ENCODE assay signal across 19 mouse cellular contexts in the genomic region with DNA sequence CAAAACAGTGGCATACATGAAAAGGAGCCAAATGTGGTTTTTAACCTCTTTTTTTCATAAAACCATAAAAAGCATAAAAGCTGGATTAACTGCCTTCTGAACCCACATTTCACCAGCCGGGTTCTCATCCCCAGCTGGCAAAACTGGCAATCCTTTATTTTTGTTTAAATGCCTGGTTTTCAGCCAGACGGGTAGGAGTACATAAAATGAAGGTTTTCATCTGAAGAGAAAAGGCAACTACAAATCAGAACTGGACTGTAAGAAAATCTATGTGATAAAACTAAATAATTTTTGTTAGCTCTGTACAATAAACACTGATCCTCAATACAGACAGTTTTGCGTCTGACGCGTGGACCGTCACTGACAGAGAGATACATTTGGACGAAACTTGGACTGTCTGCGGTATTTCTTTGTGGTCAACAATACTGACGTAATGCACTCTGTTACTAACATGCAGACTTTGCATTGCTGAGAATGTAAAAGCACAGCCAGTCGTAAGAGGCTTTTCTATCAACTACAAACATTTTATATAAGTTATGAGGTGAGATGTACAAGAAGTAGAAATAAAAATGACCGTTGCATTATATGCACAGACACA.
DNase-seq lines count a peak whose midpoint lies in the region; ATAC-seq lines count a peak whose summit lies in the region.
"Had no signal": no experiment of that assay in that cellular context is flagged by ENCODE, and none has a peak within 500 bp of the region (broad histone marks: within the 10 kb centered on the region; RNA-seq: fewer than 3 reads in every experiment).

No protein-coding gene starts in this region.

- WGBS in forebrain, embryonic 13.5 days, result 67% methylated on average over 11 of the region's 11 CpGs
- 78% methylated on average over 11 of the region's 11 CpGs for WGBS in forebrain, embryonic 12.5 days
- 48% methylated on average over 11 of the region's 11 CpGs for WGBS in lung, embryonic 16.5 days
- 82% methylated on average over 11 of the region's 11 CpGs for WGBS in embryonic facial prominence, embryonic 14.5 days

- H3K4me3 ChIP-seq in forebrain, embryonic 13.5 days, result no peak overlapping the region
- H3K4me3 ChIP-seq in forebrain, embryonic 12.5 days (replicated peaks), result no peak overlapping the region
- H3K4me3 ChIP-seq in lung, embryonic 16.5 days (ENCODE audit: low read length), result no peak overlapping the region
- no peak overlapping the region for H3K4me3 ChIP-seq in embryonic facial prominence, embryonic 14.5 days (ENCODE audit: low read depth, low read length)
- H3K4me3 ChIP-seq: hindbrain, embryonic 15.5 days; limb, embryonic 13.5 days; liver, embryonic 15.5 days; megakaryocyte, embryonic 14.5 days; neural tube, embryonic 13.5 days had no signal

- H3K4me1 ChIP-seq in forebrain, embryonic 13.5 days, result peaks cover 15% of the 10 kb centered on the region
- H3K4me1 ChIP-seq in forebrain, embryonic 12.5 days, result no peaks in the 10 kb centered on the region
- H3K4me1 ChIP-seq in lung, embryonic 16.5 days (replicated peaks; ENCODE audit: control insufficient read depth, insufficient read depth, low read length), result 0 out of 2 replicates have a peak, but pooled peaks cover 3% of the 10 kb centered on the region
- 0 out of 2 replicates have a peak, but pooled peaks cover 3% of the 10 kb centered on the region for H3K4me1 ChIP-seq in embryonic facial prominence, embryonic 14.5 days (ENCODE audit: control insufficient read depth, insufficient read depth, low read length)
- H3K4me1 ChIP-seq: hindbrain, embryonic 15.5 days; liver, embryonic 15.5 days; megakaryocyte, embryonic 14.5 days; neural tube, embryonic 13.5 days had no signal

- no peaks in the 10 kb centered on the region for H3K9me3 ChIP-seq in forebrain, embryonic 13.5 days (replicated peaks)
- H3K9me3 ChIP-seq in forebrain, embryonic 12.5 days, result no peaks in the 10 kb centered on the region
- H3K9me3 ChIP-seq in lung, embryonic 16.5 days (ENCODE audit: control insufficient read depth, low read length), result no peaks in the 10 kb centered on the region
- no peaks in the 10 kb centered on the region for H3K9me3 ChIP-seq in embryonic facial prominence, embryonic 14.5 days (ENCODE audit: control insufficient read depth, low read length)
- H3K9me3 ChIP-seq: hindbrain, embryonic 15.5 days; limb, embryonic 13.5 days; liver, embryonic 15.5 days; megakaryocyte, embryonic 14.5 days; neural tube, embryonic 13.5 days had no signal

- no peak overlapping the region for H3K4me2 ChIP-seq in forebrain, embryonic 13.5 days
- H3K4me2 ChIP-seq in forebrain, embryonic 12.5 days, result no peak overlapping the region
- no peak overlapping the region for H3K4me2 ChIP-seq in lung, embryonic 16.5 days (ENCODE audit: low read depth, low read length)
- H3K4me2 ChIP-seq in embryonic facial prominence, embryonic 14.5 days (ENCODE audit: low read depth, low read length), result no peak overlapping the region
- H3K4me2 ChIP-seq: heart, embryonic 11.5 days; hindbrain, embryonic 15.5 days; limb, embryonic 13.5 days; liver, embryonic 15.5 days; neural tube, embryonic 13.5 days had no signal

- peak; percentile 32; the same call in 1 of the 2 replicates for ATAC-seq in forebrain, embryonic 13.5 days
- ATAC-seq in forebrain, embryonic 12.5 days (ENCODE audit: low FRiP score), result no peak
- peak; percentile 56; the same call in 1 of the 2 replicates for ATAC-seq in lung, embryonic 16.5 days (ENCODE audit: low read depth)
- ATAC-seq in embryonic facial prominence, embryonic 14.5 days (ENCODE audit: low read depth), result no peak
- ATAC-seq in megakaryocyte, adult 5-6 weeks (ENCODE audit: poor library complexity, severe bottlenecking), result no peak

- peak overlapping the region; percentile 51; the same call in 1 of the 2 replicates for H3K27ac ChIP-seq in forebrain, embryonic 13.5 days
- H3K27ac ChIP-seq in forebrain, embryonic 12.5 days, result no peak overlapping the region
- H3K27ac ChIP-seq in lung, embryonic 16.5 days (ENCODE audit: low read length), result no peak overlapping the region
- H3K27ac ChIP-seq in embryonic facial prominence, embryonic 14.5 days (replicated peaks; ENCODE audit: low read depth, low read length), result no peak overlapping the region
- H3K27ac ChIP-seq: hindbrain, embryonic 15.5 days; limb, embryonic 13.5 days; liver, embryonic 15.5 days; neural tube, embryonic 13.5 days had no signal

- peaks cover 10% of the 10 kb centered on the region; the same call in 1 of the 2 replicates for H3K36me3 ChIP-seq in forebrain, embryonic 13.5 days (ENCODE audit: poor library complexity, severe bottlenecking)
- H3K36me3 ChIP-seq in forebrain, embryonic 12.5 days (replicated peaks), result no peaks in the 10 kb centered on the region
- H3K36me3 ChIP-seq in lung, embryonic 16.5 days (ENCODE audit: control insufficient read depth, insufficient read depth, low read length), result no peaks in the 10 kb centered on the region
- no peaks in the 10 kb centered on the region for H3K36me3 ChIP-seq in embryonic facial prominence, embryonic 14.5 days (ENCODE audit: control insufficient read depth, insufficient read depth, low read length)
- H3K36me3 ChIP-seq: hindbrain, embryonic 15.5 days; liver, embryonic 15.5 days; neural tube, embryonic 13.5 days had no signal

- no peak overlapping the region; the same call in 1 of the 2 replicates for H3K9ac ChIP-seq in forebrain, embryonic 13.5 days
- no peak overlapping the region for H3K9ac ChIP-seq in forebrain, embryonic 12.5 days
- no peak overlapping the region for H3K9ac ChIP-seq in lung, embryonic 16.5 days (ENCODE audit: low read length)
- H3K9ac ChIP-seq in embryonic facial prominence, embryonic 14.5 days (ENCODE audit: low read depth, low read length), result no peak overlapping the region
- H3K9ac ChIP-seq: hindbrain, embryonic 15.5 days; limb, embryonic 13.5 days; liver, embryonic 15.5 days; neural tube, embryonic 13.5 days had no signal

- DNase-seq in lung, postnatal 25 days (ENCODE audit: low spot score), result no peak
- peak; percentile 19 for DNase-seq in embryonic facial prominence, embryonic 14.5 days (ENCODE audit: low spot score)
- peak; percentile 68 for DNase-seq in layer of hippocampus, adult 9-11 months
- DNase-seq in embryo, embryonic 9.5 days (ENCODE audit: extremely low spot score), result no peak
- DNase-seq: adrenal gland, postnatal 25 days; gastrocnemius, postnatal 25 days; kidney, adult 11 months; kidney, postnatal 14 days; right cerebral cortex, postnatal 4 days had no signal

- no peaks in the 10 kb centered on the region for H3K27me3 ChIP-seq in forebrain, embryonic 13.5 days
- H3K27me3 ChIP-seq in forebrain, embryonic 12.5 days, result no peaks in the 10 kb centered on the region
- no peaks in the 10 kb centered on the region for H3K27me3 ChIP-seq in lung, embryonic 16.5 days (ENCODE audit: control insufficient read depth, insufficient read depth, low read depth, low read length)
- no peaks in the 10 kb centered on the region for H3K27me3 ChIP-seq in embryonic facial prominence, embryonic 14.5 days (replicated peaks; ENCODE audit: control insufficient read depth, insufficient read depth, low read length)
- H3K27me3 ChIP-seq: hindbrain, embryonic 15.5 days; limb, embryonic 13.5 days; liver, embryonic 15.5 days; megakaryocyte, embryonic 14.5 days; neural tube, embryonic 13.5 days had no signal

Comparison
In these comparisons a context has a peak if more than half of its experiments do, and no peak if none do; other contexts are left out.
1. ATAC-seq: peak in forebrain, embryonic 13.5 days (single experiment) and lung, embryonic 16.5 days (single experiment); none in forebrain, embryonic 12.5 days (single experiment), embryonic facial prominence, embryonic 14.5 days (single experiment) and megakaryocyte, adult 5-6 weeks (single experiment).
2. DNase-seq: peak in embryonic facial prominence, embryonic 14.5 days (single experiment) and layer of hippocampus, adult 9-11 months (single experiment); none in lung, postnatal 25 days (single experiment) and embryo, embryonic 9.5 days (single experiment).